Mouse (Mus musculus) midbrain, embryonic 16.5 days (tissue): Measurements from ENCODE around the gene Dock10. TPM values are rescaled to one million over a fixed set of nuclear protein-coding genes. Genes with fewer than 3 reads are reported as not detected.

Source experiments
- ATAC-seq: fragments of 200-750 bp; cut with Nextera tagmentation; 2 replicates; pipeline ENCODE4 v1.8.0; 2017; ENCODE audit warnings: moderate TSS enrichment
- H3K27ac ChIP-seq: fragments of 300-500 bp; sonication (generic); 2 replicates; pipeline ENCODE4 v1.5.1; 2014; ENCODE audit warnings: mild to moderate bottlenecking, low read length, mixed read lengths
- H3K27me3 ChIP-seq: fragments of 300-500 bp; sonication (generic); 2 replicates; pipeline ENCODE4 v1.6.1; 2014; ENCODE audit warnings: low read depth, low read length, mixed read lengths; ENCODE audit not compliant: control insufficient read depth, insufficient read depth
- H3K36me3 ChIP-seq: fragments of 300-500 bp; sonication (generic); 2 replicates; pipeline ENCODE4 v1.6.1; 2014; ENCODE audit warnings: mild to moderate bottlenecking, low read length, moderate library complexity, mixed read lengths; ENCODE audit not compliant: control insufficient read depth, insufficient read depth
- H3K4me1 ChIP-seq: fragments of 300-500 bp; sonication (generic); 2 replicates; pipeline ENCODE4 v1.6.1; 2014; ENCODE audit warnings: mild to moderate bottlenecking, low read length, mixed read lengths; ENCODE audit not compliant: control insufficient read depth, insufficient read depth
- H3K4me2 ChIP-seq: fragments of 300-500 bp; sonication (generic); 2 replicates; pipeline ENCODE4 v1.6.1; 2014; ENCODE audit warnings: mild to moderate bottlenecking, low read length, mixed read lengths
- H3K4me3 ChIP-seq: fragments of 300-500 bp; sonication (generic); 2 replicates; pipeline ENCODE4 v1.5.1; 2014; ENCODE audit warnings: low read depth, mild to moderate bottlenecking, low read length, moderate library complexity, mixed read lengths
- H3K9ac ChIP-seq: fragments of 300-500 bp; sonication (generic); 2 replicates; pipeline ENCODE4 v1.6.1; 2014; ENCODE audit warnings: low read depth, low read length, mixed read lengths
- H3K9me3 ChIP-seq: fragments of 300-500 bp; sonication (generic); replicated peaks from 2 replicates; pipeline ENCODE4 v1.6.1; 2014; ENCODE audit warnings: mild to moderate bottlenecking, low read length, mixed read lengths; ENCODE audit not compliant: control insufficient read depth, poor library complexity, severe bottlenecking
- WGBS: fragments of 180-500 bp; shearing (Covaris S2); extraction: QIAGEN DNeasy Blood & Tissue Kit; methylation state at CpG from one replicate; pipeline ENCODE4 v1.1.7; 2014; 5-methylcytosine and 5-hydroxymethylcytosine counted together
- polyA plus RNA-seq: library from polyadenylated mRNA; unstranded; fragments of >200 nt; fragmentation: Nextera tagmentation; extraction: Ambion mirVana; gene quantifications from 2 replicates; pipeline ENCODE4 v1.2.1, GENCODE M21; 2015

The Dock10 gene
- polyA plus RNA-seq, 1 experiment from 2014 or later, result 3.8 TPM

GRCm38 (mm10) chr1:80459923-80460322 lies 298.4 kb downstream of the Dock10 start:
- Histone ChIP-seq H3K27ac (no peak overlapping the region), H3K9me3 (no peaks in the 10 kb centered on the region), H3K9ac (no peak overlapping the region), H3K4me1 (no peaks in the 10 kb centered on the region), H3K36me3 (no peaks in the 10 kb centered on the region), H3K4me3 (no peak overlapping the region), H3K4me2 (no peak overlapping the region), H3K27me3 (no peaks in the 10 kb centered on the region)
- WGBS, result 79% methylated on average over 1 of the region's 1 CpGs
- no peak for ATAC-seq

- Histone ChIP-seq H3K9ac (no peak overlapping the region), H3K4me2 (no peak overlapping the region), H3K27me3 (no peaks in the 10 kb centered on the region), H3K27ac (no peak overlapping the region), H3K4me3 (no peak overlapping the region), H3K4me1 (no peaks in the 10 kb centered on the region), H3K36me3 (no peaks in the 10 kb centered on the region), H3K9me3 (no peaks in the 10 kb centered on the region)
- no peak for ATAC-seq
These were observed 298.9 kb downstream of the Dock10 start for GRCm38 (mm10) chr1:80459477-80459876.

DNA sequence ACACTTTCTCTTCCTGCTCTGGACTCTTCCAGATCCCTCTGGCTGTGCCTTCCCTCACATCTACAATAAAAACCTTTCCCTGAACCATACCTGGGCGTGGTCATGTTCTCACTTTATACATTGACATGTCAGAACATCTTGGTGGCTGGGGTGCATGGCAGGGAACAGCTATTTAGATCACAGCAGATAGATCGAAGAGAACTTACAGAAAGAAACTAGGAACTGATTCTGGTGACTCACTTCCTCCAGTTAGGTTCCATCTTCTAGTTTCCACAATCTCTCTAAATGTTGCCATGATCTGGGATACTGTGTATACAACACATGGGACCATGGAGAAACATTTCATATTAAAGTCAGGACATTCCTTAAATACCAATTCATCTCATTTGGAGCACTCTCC lies 304.4 kb downstream of the Dock10 start:
- Histone ChIP-seq H3K4me2 (no peak overlapping the region), H3K9me3 (no peaks in the 10 kb centered on the region), H3K27ac (no peak overlapping the region), H3K36me3 (no peaks in the 10 kb centered on the region), H3K9ac (no peak overlapping the region), H3K4me3 (no peak overlapping the region), H3K4me1 (no peaks in the 10 kb centered on the region), H3K27me3 (no peaks in the 10 kb centered on the region)
- no peak for ATAC-seq
- WGBS, result 77% methylated on average over 2 of the region's 2 CpGs

- no peaks in the 10 kb centered on the region for H3K36me3 ChIP-seq
- H3K27ac ChIP-seq, result no peak overlapping the region
- H3K4me2 ChIP-seq, result no peak overlapping the region
- 82% methylated on average over 1 of the region's 1 CpGs for WGBS
- no peaks in the 10 kb centered on the region for H3K4me1 ChIP-seq
- H3K9ac ChIP-seq, result no peak overlapping the region
- H3K9me3 ChIP-seq, result no peaks in the 10 kb centered on the region
- H3K27me3 ChIP-seq, result no peaks in the 10 kb centered on the region
- no peak for ATAC-seq
- no peak overlapping the region for H3K4me3 ChIP-seq
These were observed 306.3 kb downstream of the Dock10 start for GRCm38 (mm10) chr1:80451914-80452549.
